Mouse (Mus musculus): ENCODE results near the gene Ptgir. TPM values are rescaled to one million over a fixed set of nuclear protein-coding genes. Genes with fewer than 3 reads are reported as not detected.
A peak's percentile ranks its signal among the peaks of the same experiment; 100 is the strongest.

Gene Ptgir
- polyA plus RNA-seq, 1 experiment from 2014 or later = 2.6 TPM

DNA sequence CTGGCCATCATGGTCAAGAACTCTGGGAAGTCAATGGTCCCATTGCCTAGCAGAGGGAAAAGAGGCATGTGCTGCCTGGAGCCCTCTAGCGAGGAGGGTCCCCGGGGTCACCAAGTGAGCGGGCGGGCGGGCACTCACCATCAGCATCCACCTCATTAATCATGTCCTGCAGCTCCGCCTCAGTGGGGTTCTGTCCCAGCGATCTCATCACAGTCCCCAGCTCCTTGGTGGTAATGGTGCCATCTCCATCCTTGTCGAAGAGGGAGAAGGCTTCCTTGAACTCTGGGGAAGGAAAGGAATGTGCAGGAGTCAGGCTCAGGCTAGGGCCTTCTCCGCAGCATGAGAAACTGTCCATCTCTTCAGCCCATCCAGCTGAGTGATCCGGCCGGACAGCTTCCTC is 11.2 kb downstream of the Ptgir start:
- WGBS = 45% methylated on average over 11 of the region's 11 CpGs
- Histone ChIP-seq H3K27me3 (ENCODE audit: control insufficient read depth, insufficient read depth, low read depth, low read length) (no peaks in the 10 kb centered on the region), H3K4me2 (ENCODE audit: low read depth, low read length) (no peak overlapping the region), H3K36me3 (ENCODE audit: control insufficient read depth, insufficient read depth, low read length) (peaks cover 23% of the 10 kb centered on the region), H3K9me3 (ENCODE audit: control insufficient read depth, low read length) (no peaks in the 10 kb centered on the region), H3K4me3 (ENCODE audit: low read length) (no peak overlapping the region), H3K4me1 (replicated peaks; ENCODE audit: control insufficient read depth, insufficient read depth, low read length) (peaks cover 33% of the 10 kb centered on the region), H3K9ac (ENCODE audit: low read length) (no peak overlapping the region), H3K27ac (ENCODE audit: low read length) (no peak overlapping the region)
- no peak for ATAC-seq (ENCODE audit: low read depth)

- peaks cover 39% of the 10 kb centered on the region for H3K4me1 ChIP-seq (replicated peaks; ENCODE audit: control insufficient read depth, insufficient read depth, low read length)
Observed at GRCm38 (mm10) chr7:16918014-16918413, 11.7 kb downstream of the Ptgir start.

GRCm38 (mm10) chr7:16918670-16919069 is 12.4 kb downstream of the Ptgir start:
- ATAC-seq (ENCODE audit: low read depth) = no peak
- WGBS = 75% methylated on average over 3 of the region's 3 CpGs
- Histone ChIP-seq H3K9ac (ENCODE audit: low read length) (no peak overlapping the region), H3K4me3 (ENCODE audit: low read length) (no peak overlapping the region), H3K9me3 (ENCODE audit: control insufficient read depth, low read length) (no peaks in the 10 kb centered on the region), H3K4me1 (replicated peaks; ENCODE audit: control insufficient read depth, insufficient read depth, low read length) (peaks cover 39% of the 10 kb centered on the region), H3K4me2 (ENCODE audit: low read depth, low read length) (no peak overlapping the region), H3K36me3 (ENCODE audit: control insufficient read depth, insufficient read depth, low read length) (peaks cover 23% of the 10 kb centered on the region), H3K27me3 (ENCODE audit: control insufficient read depth, insufficient read depth, low read depth, low read length) (no peaks in the 10 kb centered on the region), H3K27ac (ENCODE audit: low read length) (no peak overlapping the region)

More at GRCm38 (mm10) chr7:16918014-16918413, 11.7 kb downstream of the Ptgir start:
- no peak overlapping the region for H3K27ac ChIP-seq (ENCODE audit: low read length)
- H3K9me3 ChIP-seq (ENCODE audit: control insufficient read depth, low read length) = no peaks in the 10 kb centered on the region
- H3K4me3 ChIP-seq (ENCODE audit: low read length) = no peak overlapping the region
- no peak overlapping the region for H3K4me2 ChIP-seq (ENCODE audit: low read depth, low read length)
- ATAC-seq (ENCODE audit: low read depth) = no peak
- no peak overlapping the region for H3K9ac ChIP-seq (ENCODE audit: low read length)
- WGBS = 74% methylated on average over 9 of the region's 9 CpGs
- peaks cover 23% of the 10 kb centered on the region for H3K36me3 ChIP-seq (ENCODE audit: control insufficient read depth, insufficient read depth, low read length)
- no peaks in the 10 kb centered on the region for H3K27me3 ChIP-seq (ENCODE audit: control insufficient read depth, insufficient read depth, low read depth, low read length)

GRCm38 (mm10) chr7:16919395-16920149 is 13.3 kb downstream of the Ptgir start:
- no peak overlapping the region for H3K4me3 ChIP-seq (ENCODE audit: low read length)
- H3K9me3 ChIP-seq (ENCODE audit: control insufficient read depth, low read length) = no peaks in the 10 kb centered on the region
- H3K9ac ChIP-seq (ENCODE audit: low read length) = 0 out of 2 replicates have a peak overlapping the region, but pooled peaks have one; percentile 10
- ATAC-seq (ENCODE audit: low read depth) = no peak
- no peaks in the 10 kb centered on the region for H3K27me3 ChIP-seq (ENCODE audit: control insufficient read depth, insufficient read depth, low read depth, low read length)
- WGBS = 77% methylated on average over 13 of the region's 13 CpGs
- H3K36me3 ChIP-seq (ENCODE audit: control insufficient read depth, insufficient read depth, low read length) = peaks cover 21% of the 10 kb centered on the region
- no peak overlapping the region for H3K4me2 ChIP-seq (ENCODE audit: low read depth, low read length)
- H3K27ac ChIP-seq (ENCODE audit: low read length) = no peak overlapping the region
- H3K4me1 ChIP-seq (replicated peaks; ENCODE audit: control insufficient read depth, insufficient read depth, low read length) = peaks cover 39% of the 10 kb centered on the region

- no peak for ATAC-seq (ENCODE audit: low read depth)
- Histone ChIP-seq H3K27me3 (ENCODE audit: control insufficient read depth, insufficient read depth, low read depth, low read length) (no peaks in the 10 kb centered on the region), H3K9me3 (ENCODE audit: control insufficient read depth, low read length) (no peaks in the 10 kb centered on the region), H3K36me3 (ENCODE audit: control insufficient read depth, insufficient read depth, low read length) (peaks cover 19% of the 10 kb centered on the region), H3K4me2 (ENCODE audit: low read depth, low read length) (no peak overlapping the region), H3K27ac (ENCODE audit: low read length) (no peak overlapping the region), H3K4me1 (replicated peaks; ENCODE audit: control insufficient read depth, insufficient read depth, low read length) (peaks cover 39% of the 10 kb centered on the region), H3K4me3 (ENCODE audit: low read length) (no peak overlapping the region), H3K9ac (ENCODE audit: low read length) (0 out of 2 replicates have a peak overlapping the region, but pooled peaks have one; percentile 10)
- 77% methylated on average over 7 of the region's 7 CpGs for WGBS
Observed at GRCm38 (mm10) chr7:16920150-16920579, 13.9 kb downstream of the Ptgir start.

- no peak for ATAC-seq (ENCODE audit: low read depth)
- H3K4me1 ChIP-seq (replicated peaks; ENCODE audit: control insufficient read depth, insufficient read depth, low read length) = peaks cover 39% of the 10 kb centered on the region
Observed at GRCm38 (mm10) chr7:16920818-16921791, 14.8 kb downstream of the Ptgir start.

DNA sequence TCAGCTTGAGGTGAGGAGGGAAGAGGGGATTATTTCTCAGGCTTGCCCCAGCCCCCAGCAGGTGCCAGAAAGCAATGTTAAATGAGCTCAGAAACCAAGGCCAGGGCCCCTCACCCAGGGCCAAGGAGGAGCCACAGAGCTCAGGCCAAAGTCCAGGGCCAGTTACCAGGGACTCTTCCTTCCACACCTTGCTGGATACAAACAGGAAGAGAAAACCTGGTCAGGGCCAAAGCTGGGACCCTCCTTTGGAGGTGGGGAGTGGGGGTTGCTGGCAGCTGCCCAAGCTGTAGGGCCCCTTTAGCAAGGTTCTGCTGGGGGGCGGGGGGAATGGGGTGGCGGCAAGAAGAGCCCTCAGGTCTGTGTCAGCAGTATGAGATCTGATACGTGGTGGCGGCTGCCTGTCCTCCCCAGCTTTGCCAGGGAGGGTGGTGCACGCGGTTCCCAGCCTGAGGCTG is 15.6 kb downstream of the Ptgir start:
- Histone ChIP-seq H3K9me3 (ENCODE audit: control insufficient read depth, low read length) (no peaks in the 10 kb centered on the region), H3K27ac (ENCODE audit: low read length) (peak overlapping the region; percentile 24; the same call in 1 of the 2 replicates), H3K36me3 (ENCODE audit: control insufficient read depth, insufficient read depth, low read length) (peaks cover 14% of the 10 kb centered on the region), H3K4me2 (ENCODE audit: low read depth, low read length) (peak overlapping the region; percentile 74), H3K27me3 (ENCODE audit: control insufficient read depth, insufficient read depth, low read depth, low read length) (no peaks in the 10 kb centered on the region), H3K9ac (ENCODE audit: low read length) (peak overlapping the region; percentile 98), H3K4me1 (replicated peaks; ENCODE audit: control insufficient read depth, insufficient read depth, low read length) (peaks cover 36% of the 10 kb centered on the region), H3K4me3 (ENCODE audit: low read length) (peak overlapping the region; percentile 98)
- WGBS = 33% methylated on average over 6 of the region's 6 CpGs
- ATAC-seq (ENCODE audit: low read depth) = no peak

More at GRCm38 (mm10) chr7:16920818-16921791, 14.8 kb downstream of the Ptgir start:
- peak overlapping the region; percentile 98 for H3K9ac ChIP-seq (ENCODE audit: low read length)
- H3K27ac ChIP-seq (ENCODE audit: low read length) = no peak overlapping the region; the same call in 1 of the 2 replicates
- H3K4me2 ChIP-seq (ENCODE audit: low read depth, low read length) = peak overlapping the region; percentile 74
- no peaks in the 10 kb centered on the region for H3K27me3 ChIP-seq (ENCODE audit: control insufficient read depth, insufficient read depth, low read depth, low read length)
- H3K4me3 ChIP-seq (ENCODE audit: low read length) = peak overlapping the region; percentile 98
- H3K36me3 ChIP-seq (ENCODE audit: control insufficient read depth, insufficient read depth, low read length) = peaks cover 17% of the 10 kb centered on the region
- 50% methylated on average over 21 of the region's 21 CpGs for WGBS
- H3K9me3 ChIP-seq (ENCODE audit: control insufficient read depth, low read length) = no peaks in the 10 kb centered on the region

- peaks cover 36% of the 10 kb centered on the region for H3K4me1 ChIP-seq (replicated peaks; ENCODE audit: control insufficient read depth, insufficient read depth, low read length)
- WGBS = 37% methylated on average over 10 of the region's 10 CpGs
- H3K36me3 ChIP-seq (ENCODE audit: control insufficient read depth, insufficient read depth, low read length) = peaks cover 9% of the 10 kb centered on the region
- H3K4me2 ChIP-seq (ENCODE audit: low read depth, low read length) = peak overlapping the region; percentile 74
- no peak overlapping the region for H3K27ac ChIP-seq (ENCODE audit: low read length)
- no peaks in the 10 kb centered on the region for H3K9me3 ChIP-seq (ENCODE audit: control insufficient read depth, low read length)
- no peak for ATAC-seq (ENCODE audit: low read depth)
- H3K27me3 ChIP-seq (ENCODE audit: control insufficient read depth, insufficient read depth, low read depth, low read length) = no peaks in the 10 kb centered on the region
- H3K4me3 ChIP-seq (ENCODE audit: low read length) = peak overlapping the region; percentile 98
- H3K9ac ChIP-seq (ENCODE audit: low read length) = peak overlapping the region; percentile 98
Observed at GRCm38 (mm10) chr7:16922360-16922973, 16.2 kb downstream of the Ptgir start.
